Mouse (Mus musculus): ENCODE data around the gene Zfp248. TPM values are rescaled to one million over a fixed set of nuclear protein-coding genes. Genes with fewer than 3 reads are reported as not detected.

The Zfp248 gene
- polyA plus RNA-seq, 1 experiment from 2014 or later: 15.0 TPM

Small RNAs within 50 kb of the gene (microRNA-seq; reads per million reads assigned to microRNA genes)
- not detected for gene Gm25953

Other genes starting within 250 kb of the Zfp248 start
- 26.0 and 28.1 TPM in 2 replicates for gene Bms1, start 36.1 kb downstream of the Zfp248 start, polyA plus RNA-seq (2015; fragmentation: Nextera tagmentation; extraction: Ambion mirVana)
- 9.0 and 9.9 TPM in 2 replicates for gene Zfp9, start 23.8 kb upstream of the Zfp248 start, polyA plus RNA-seq (2015; fragmentation: Nextera tagmentation; extraction: Ambion mirVana)
- gene Ankrd26, start 106.7 kb upstream of the Zfp248 start, polyA plus RNA-seq (2015; fragmentation: Nextera tagmentation; extraction: Ambion mirVana): 20.3 and 25.2 TPM in 2 replicates

Data from forebrain, embryonic 15.5 days (tissue).